Mouse (Mus musculus) R1 (cell line): Measurements from ENCODE around the gene Hsd11b2.
A peak's percentile ranks its signal among the peaks of the same experiment; 100 is the strongest.

Source experiments
- DNase-seq: peaks from one replicate; pipeline ENCODE4 v3.0.0-alpha.2; 2018; ENCODE audit warnings: low read depth, low spot score

The Hsd11b2 gene

GRCm38 (mm10) chr8:105522890-105523289 lies 4.3 kb downstream of the Hsd11b2 start:
- no peak for DNase-seq

GRCm38 (mm10) chr8:105527110-105527509 lies 8.6 kb downstream of the Hsd11b2 start:
- no peak for DNase-seq

GRCm38 (mm10) chr8:105528206-105528605 lies 9.7 kb downstream of the Hsd11b2 start:
- DNase-seq: no peak

- DNase-seq: no peak
Observed at GRCm38 (mm10) chr8:105529271-105529670, 10.7 kb downstream of the Hsd11b2 start.

- peak; percentile 56 for DNase-seq
Observed at GRCm38 (mm10) chr8:105531774-105532173, 13.2 kb downstream of the Hsd11b2 start.

- DNase-seq: no peak
Observed at GRCm38 (mm10) chr8:105533439-105533838, 14.9 kb downstream of the Hsd11b2 start.

- peak; percentile 67 for DNase-seq
Observed at GRCm38 (mm10) chr8:105533892-105534329, 15.4 kb downstream of the Hsd11b2 start.

- DNase-seq: no peak
Observed at GRCm38 (mm10) chr8:105536546-105536945, 18.0 kb downstream of the Hsd11b2 start.

- no peak for DNase-seq
Observed at GRCm38 (mm10) chr8:105537011-105537677, 18.6 kb downstream of the Hsd11b2 start.

- DNase-seq: no peak
Observed at GRCm38 (mm10) chr8:105538940-105539339, 20.4 kb downstream of the Hsd11b2 start.

GRCm38 (mm10) chr8:105542032-105542656 lies 23.6 kb downstream of the Hsd11b2 start:
- DNase-seq: no peak

- DNase-seq: no peak
Observed at GRCm38 (mm10) chr8:105542808-105543207, 24.3 kb downstream of the Hsd11b2 start.

GRCm38 (mm10) chr8:105543703-105544102 lies 25.1 kb downstream of the Hsd11b2 start:
- no peak for DNase-seq

GRCm38 (mm10) chr8:105544544-105545205 lies 26.1 kb downstream of the Hsd11b2 start:
- DNase-seq: no peak

- no peak for DNase-seq
Observed at GRCm38 (mm10) chr8:105545249-105545648, 26.7 kb downstream of the Hsd11b2 start.

- no peak for DNase-seq
Observed at GRCm38 (mm10) chr8:105546384-105547350, 28.1 kb downstream of the Hsd11b2 start.

- no peak for DNase-seq
Observed at GRCm38 (mm10) chr8:105549506-105549905, 31.0 kb downstream of the Hsd11b2 start.

- no peak for DNase-seq
Observed at GRCm38 (mm10) chr8:105550083-105550482, 31.5 kb downstream of the Hsd11b2 start.

- no peak for DNase-seq
Observed at GRCm38 (mm10) chr8:105552032-105552431, 33.5 kb downstream of the Hsd11b2 start.

GRCm38 (mm10) chr8:105552824-105553223 lies 34.3 kb downstream of the Hsd11b2 start:
- no peak for DNase-seq

GRCm38 (mm10) chr8:105554087-105554486 lies 35.5 kb downstream of the Hsd11b2 start:
- peak; percentile 73 for DNase-seq

GRCm38 (mm10) chr8:105555230-105555629 lies 36.7 kb downstream of the Hsd11b2 start:
- peak; percentile 77 for DNase-seq
